Mouse (Mus musculus) MEL (cell line): ENCODE data around the gene Ocel1. TPM values are rescaled to one million over a fixed set of nuclear protein-coding genes. Genes with fewer than 3 reads are reported as not detected.

Source experiments
- DNase-seq: peaks from one replicate; pipeline ENCODE4 v3.0.0; 2011; ENCODE audit warnings: low read depth, low spot score
- H3K27ac ChIP-seq: 2 replicates; pipeline ENCODE4 v1.5.1; 2012; ENCODE audit warnings: low read depth, mild to moderate bottlenecking, control low read depth, low read length, moderate library complexity; ENCODE audit not compliant: control insufficient read depth
- H3K27me3 ChIP-seq, 2 experiments: fragments of 150-350 bp in 1 of 2; sonication (generic) in 1 of 2; 2 replicates each; pipeline ENCODE4 v1.6.1; 2012; ENCODE audit warnings: low read length in 2 of 2, mild to moderate bottlenecking in 2 of 2, improper control_type of control experiment in 1 of 2, moderate library complexity in 1 of 2; ENCODE audit not compliant: insufficient read depth in 2 of 2, control insufficient read depth in 1 of 2
- H3K36me3 ChIP-seq, 2 experiments: 2 replicates each; pipeline ENCODE4 v1.6.1; 2012 to 2014; ENCODE audit warnings: low read length in 2 of 2, improper control_type of control experiment in 1 of 2, inconsistent platforms in 1 of 2, mild to moderate bottlenecking in 1 of 2; ENCODE audit not compliant: insufficient read depth in 2 of 2, control insufficient read depth in 1 of 2
- H3K4me1 ChIP-seq, 2 experiments: fragments of 150-350 bp in 1 of 2; sonication (generic) in 1 of 2; 2 replicates each; pipeline ENCODE4 v1.6.1; 2012; ENCODE audit warnings: low read length in 2 of 2, improper control_type of control experiment in 1 of 2, mild to moderate bottlenecking in 1 of 2; ENCODE audit not compliant: insufficient read depth in 2 of 2, control insufficient read depth in 1 of 2
- H3K4me3 ChIP-seq, 2 experiments: fragments of 150-350 bp in 1 of 2; sonication (generic) in 1 of 2; 2 replicates each; pipeline ENCODE4 v1.5.1; 2012; ENCODE audit warnings: low read depth in 2 of 2, low read length in 2 of 2, mild to moderate bottlenecking in 2 of 2, moderate library complexity in 2 of 2, control low read depth in 1 of 2, improper control_type of control experiment in 1 of 2; ENCODE audit not compliant: control insufficient read depth in 1 of 2, insufficient read depth in 1 of 2
- H3K79me2 ChIP-seq: 2 replicates; pipeline ENCODE4 v1.6.1; 2012; ENCODE audit warnings: mild to moderate bottlenecking, low read length, moderate library complexity; ENCODE audit not compliant: control insufficient read depth, poor library complexity, insufficient read depth
- H3K9ac ChIP-seq: 2 replicates; pipeline ENCODE4 v1.6.1; 2012; ENCODE audit warnings: low read depth, mild to moderate bottlenecking, control low read depth, low read length, moderate library complexity; ENCODE audit not compliant: control insufficient read depth, poor library complexity, severe bottlenecking
- H3K9me3 ChIP-seq: fragments of 150-350 bp; sonication (generic); replicated peaks from 2 replicates; pipeline ENCODE4 v1.6.1; 2012; ENCODE audit warnings: mild to moderate bottlenecking, low read length, improper control_type of control experiment, moderate library complexity; ENCODE audit not compliant: insufficient read depth
- BHLHE40 ChIP-seq: IDR thresholded peaks from 2 replicates; pipeline ENCODE4 v1.6.1; 2012; ENCODE audit warnings: low read depth, mild to moderate bottlenecking, inconsistent platforms, low read length, improper control_type of control experiment, borderline replicate concordance
- MYB ChIP-seq: IDR thresholded peaks from 2 replicates; pipeline ENCODE4 v1.6.1; 2011; ENCODE audit warnings: mild to moderate bottlenecking, low read depth, low read length, improper control_type of control experiment
- polyA plus RNA-seq, 2 experiments: library from polyadenylated mRNA; stranded (reverse) in 1 of 2; unstranded in 1 of 2; fragments of >175 nt in 1 of 2; fragments of >200 nt in 1 of 2; gene quantifications; 2 replicates each; pipeline versions ENCODE4 v1.2.1 to v1.2.4; 2012; ENCODE audit warnings: low replicate concordance in 2 of 2, low read depth in 1 of 2; ENCODE audit not compliant: insufficient read length in 2 of 2, insufficient read depth in 1 of 2, missing spikeins in 1 of 2
- total RNA-seq: library from RNA; depleted of rRNA; stranded (reverse); fragments of 300-350 nt; gene quantifications from 2 replicates; pipeline ENCODE4 v1.2.3, GENCODE M21; 2012; rRNA removed

Gene Ocel1
- total and polyA plus RNA-seq, 3 experiments = 16.2 to 18.3 TPM; not detected in 1

- H3K36me3 ChIP-seq = no peaks in the 10 kb centered on the region
- H3K9me3 ChIP-seq = no peaks in the 10 kb centered on the region
- no peak for TF ChIP-seq MYB
- TF ChIP-seq BHLHE40 = no peak
- no peaks in the 10 kb centered on the region; a peak in 1 of 4 replicates for H3K27me3 ChIP-seq
- H3K4me1 ChIP-seq = no peaks in the 10 kb centered on the region
- no peak overlapping the region for H3K27ac ChIP-seq
- H3K4me3 ChIP-seq = no peak overlapping the region
- H3K9ac ChIP-seq = no peak overlapping the region
- H3K79me2 ChIP-seq = no peaks in the 10 kb centered on the region
- no peak for DNase-seq
Measured at GRCm38 (mm10) chr8:71422121-71422520, 51.0 kb downstream of the Ocel1 start.

Other genes with a start within 250 kb of the Ocel1 start
- 35.8 and 36.5 TPM in 2 replicates for gene Myo9b, start 98.6 kb upstream of the Ocel1 start, total RNA-seq
- 10 to 100 TPM; 52.3 to 54.8 TPM for gene Myo9b, start 98.6 kb upstream of the Ocel1 start, polyA plus RNA-seq
- 55.6 and 60.4 TPM in 2 replicates for gene Haus8, start 98.4 kb upstream of the Ocel1 start, total RNA-seq
- gene Haus8, start 98.4 kb upstream of the Ocel1 start, polyA plus RNA-seq = 10 to 100 TPM in 1 of 2 experiments, not detected in 1; 69.2 TPM
- 91.9 and 107 TPM in 2 replicates for gene Use1, start 4.5 kb upstream of the Ocel1 start, total RNA-seq
- gene Use1, start 4.5 kb upstream of the Ocel1 start, polyA plus RNA-seq = 100 to 1,000 TPM in 1 of 2 experiments, not detected in 1; 117 TPM
- 29.6 and 30.5 TPM in 2 replicates for gene Nr2f6, start 10.7 kb downstream of the Ocel1 start, total RNA-seq
- 10 to 100 TPM in 1 of 2 experiments, not detected in 1; 48.3 TPM for gene Nr2f6, start 10.7 kb downstream of the Ocel1 start, polyA plus RNA-seq
- 0.04 TPM in 1 of 2 replicates, not detected in the other for gene Ushbp1, start 24.5 kb downstream of the Ocel1 start, total RNA-seq
- under 1 TPM in 1 of 2 experiments, not detected in 1; 0.07 TPM for gene Ushbp1, start 24.5 kb downstream of the Ocel1 start, polyA plus RNA-seq
- 54.5 and 59.6 TPM in 2 replicates for gene Babam1, start 25.6 kb downstream of the Ocel1 start, total RNA-seq
- 100 to 1,000 TPM in 1 of 2 experiments, not detected in 1; 132 TPM for gene Babam1, start 25.6 kb downstream of the Ocel1 start, polyA plus RNA-seq
- 17.6 and 18.5 TPM in 2 replicates for gene Ankle1, start 34.7 kb downstream of the Ocel1 start, total RNA-seq
- 10 to 100 TPM in 1 of 2 experiments, not detected in 1; 21.2 TPM for gene Ankle1, start 34.7 kb downstream of the Ocel1 start, polyA plus RNA-seq
- gene Abhd8, start 92.4 kb downstream of the Ocel1 start, total RNA-seq = 26.3 and 28.5 TPM in 2 replicates
- 10 to 100 TPM in 1 of 2 experiments, not detected in 1; 39.2 TPM for gene Abhd8, start 92.4 kb downstream of the Ocel1 start, polyA plus RNA-seq
- gene Mrpl34, start 93.7 kb downstream of the Ocel1 start, total RNA-seq = 123 and 143 TPM in 2 replicates
- 100 to 1,000 TPM in 1 of 2 experiments, not detected in 1; 196 TPM for gene Mrpl34, start 93.7 kb downstream of the Ocel1 start, polyA plus RNA-seq
- gene Dda1, start 97.9 kb downstream of the Ocel1 start, total RNA-seq = 49.7 and 59.6 TPM in 2 replicates
- gene Dda1, start 97.9 kb downstream of the Ocel1 start, polyA plus RNA-seq = 100 to 1,000 TPM in 1 of 2 experiments, not detected in 1; 110 TPM
- 3.5 and 3.9 TPM in 2 replicates for gene Ano8, start 114.7 kb downstream of the Ocel1 start, total RNA-seq
- gene Ano8, start 114.7 kb downstream of the Ocel1 start, polyA plus RNA-seq = 1 to 10 TPM in 1 of 2 experiments, not detected in 1; 4.8 TPM
- 45.5 and 49.4 TPM in 2 replicates for gene Gtpbp3, start 116.8 kb downstream of the Ocel1 start, total RNA-seq
- gene Gtpbp3, start 116.8 kb downstream of the Ocel1 start, polyA plus RNA-seq = 10 to 100 TPM in 1 of 2 experiments, not detected in 1; 50.1 TPM
- gene Plvap, start 140.5 kb downstream of the Ocel1 start, total RNA-seq = 8.2 and 11.7 TPM in 2 replicates
- gene Plvap, start 140.5 kb downstream of the Ocel1 start, polyA plus RNA-seq = 10 to 100 TPM in 1 of 2 experiments, not detected in 1; 20.4 TPM
- gene Ccdc194, start 154.4 kb downstream of the Ocel1 start, total RNA-seq = not detected in 2 replicates
- not detected for gene Ccdc194, start 154.4 kb downstream of the Ocel1 start, polyA plus RNA-seq
- 41.1 and 49.9 TPM in 2 replicates for gene Bst2, start 166.2 kb downstream of the Ocel1 start, total RNA-seq
- gene Bst2, start 166.2 kb downstream of the Ocel1 start, polyA plus RNA-seq = 100 to 1,000 TPM in 1 of 2 experiments, not detected in 1; 125 TPM
- gene Mvb12a, start 171.6 kb downstream of the Ocel1 start, total RNA-seq = 39.5 and 46.5 TPM in 2 replicates
- gene Mvb12a, start 171.6 kb downstream of the Ocel1 start, polyA plus RNA-seq = 10 to 100 TPM in 1 of 2 experiments, not detected in 1; 67.3 TPM
- gene Tmem221, start 187.6 kb downstream of the Ocel1 start, total RNA-seq = 1.2 and 1.7 TPM in 2 replicates
- 1 to 10 TPM in 1 of 2 experiments, not detected in 1; 5.1 TPM for gene Tmem221, start 187.6 kb downstream of the Ocel1 start, polyA plus RNA-seq
- gene Nxnl1, start 195.3 kb downstream of the Ocel1 start, total RNA-seq = 0.04 TPM in 1 of 2 replicates, not detected in the other
- gene Nxnl1, start 195.3 kb downstream of the Ocel1 start, polyA plus RNA-seq = 1 to 10 TPM in 1 of 2 experiments, not detected in 1; 1.2 TPM
- 0.42 and 0.46 TPM in 2 replicates for gene Slc27a1, start 197.6 kb downstream of the Ocel1 start, total RNA-seq
- gene Slc27a1, start 197.6 kb downstream of the Ocel1 start, polyA plus RNA-seq = 1 to 10 TPM in 1 of 2 experiments, not detected in 1; 1.3 TPM
- gene Pgls, start 220.9 kb downstream of the Ocel1 start, total RNA-seq = 219 and 257 TPM in 2 replicates
- gene Pgls, start 220.9 kb downstream of the Ocel1 start, polyA plus RNA-seq = 100 to 1,000 TPM in 1 of 2 experiments, not detected in 1; 225 TPM
- gene Fam129c, start 226.3 kb downstream of the Ocel1 start, total RNA-seq = 3.8 and 7.6 TPM in 2 replicates
- 1 to 10 TPM in 1 of 2 experiments, not detected in 1; 8.3 TPM for gene Fam129c, start 226.3 kb downstream of the Ocel1 start, polyA plus RNA-seq
- gene Colgalt1, start 239.7 kb downstream of the Ocel1 start, total RNA-seq = 37.8 and 50.9 TPM in 2 replicates
- gene Colgalt1, start 239.7 kb downstream of the Ocel1 start, polyA plus RNA-seq = 100 to 1,000 TPM in 1 of 2 experiments, 10 to 100 TPM in 1; 59.0 to 102 TPM